Mouse (Mus musculus): ENCODE measurements around the gene Gm9817. TPM values are rescaled to one million over a fixed set of nuclear protein-coding genes. Genes with fewer than 3 reads are reported as not detected.

Gene Gm9817
- polyA plus RNA-seq, 1 experiment from 2014 or later = not detected

- H3K27me3 ChIP-seq (replicated peaks) = no peaks in the 10 kb centered on the region
- no peaks in the 10 kb centered on the region for H3K36me3 ChIP-seq
- H3K27ac ChIP-seq = no peak overlapping the region
- 86% methylated on average over 7 of the region's 7 CpGs for whole genome bisulfite sequencing
- ATAC-seq (ENCODE audit: low FRiP score, low read depth) = no peak
- no peak overlapping the region for H3K4me3 ChIP-seq
- H3K9me3 ChIP-seq = no peaks in the 10 kb centered on the region
- H3K9ac ChIP-seq = no peak overlapping the region
- H3K4me2 ChIP-seq (replicated peaks) = no peak overlapping the region
- no peaks in the 10 kb centered on the region for H3K4me1 ChIP-seq
Observed at GRCm38 (mm10) chr13:45049261-45050020, 29.1 kb upstream of the Gm9817 start.

DNA sequence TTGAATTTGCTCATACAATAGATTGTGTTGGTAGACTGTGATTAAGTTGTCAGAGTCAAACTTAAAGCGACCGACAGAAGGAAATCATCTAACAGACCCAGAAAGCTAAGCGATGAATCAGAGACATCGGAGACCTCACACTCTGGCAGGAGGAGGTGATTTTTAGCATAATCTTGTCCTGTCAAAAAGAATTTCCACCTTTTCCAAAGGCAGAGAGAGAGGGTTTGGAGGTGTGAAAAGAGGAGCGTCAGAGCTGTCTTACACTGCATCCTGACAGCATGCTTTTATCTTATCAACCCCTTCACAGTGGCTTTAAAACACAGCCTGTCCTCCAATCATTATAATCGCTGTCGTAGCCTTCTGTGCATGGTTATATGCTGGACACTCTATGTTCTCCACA, 25.7 kb upstream of the Gm9817 start:
- Histone ChIP-seq H3K9ac (no peak overlapping the region), H3K36me3 (no peaks in the 10 kb centered on the region), H3K9me3 (no peaks in the 10 kb centered on the region), H3K27ac (no peak overlapping the region), H3K4me3 (no peak overlapping the region), H3K4me2 (replicated peaks) (no peak overlapping the region), H3K4me1 (no peaks in the 10 kb centered on the region), H3K27me3 (replicated peaks) (no peaks in the 10 kb centered on the region)
- WGBS = 89% methylated on average over 7 of the region's 7 CpGs
- ATAC-seq (ENCODE audit: low FRiP score, low read depth) = no peak

GRCm38 (mm10) chr13:45053843-45054242, 24.6 kb upstream of the Gm9817 start:
- no peaks in the 10 kb centered on the region for H3K4me1 ChIP-seq
- no peak overlapping the region for H3K4me3 ChIP-seq
- H3K9ac ChIP-seq = no peak overlapping the region
- no peaks in the 10 kb centered on the region for H3K36me3 ChIP-seq
- no peak overlapping the region for H3K27ac ChIP-seq
- no peak for ATAC-seq (ENCODE audit: low FRiP score, low read depth)
- 91% methylated on average over 3 of the region's 3 CpGs for WGBS
- H3K27me3 ChIP-seq (replicated peaks) = no peaks in the 10 kb centered on the region
- H3K4me2 ChIP-seq (replicated peaks) = no peak overlapping the region
- no peaks in the 10 kb centered on the region for H3K9me3 ChIP-seq

GRCm38 (mm10) chr13:45059206-45059605, 19.3 kb upstream of the Gm9817 start:
- Histone ChIP-seq H3K27ac (no peak overlapping the region), H3K9ac (no peak overlapping the region), H3K36me3 (no peaks in the 10 kb centered on the region), H3K4me1 (no peaks in the 10 kb centered on the region), H3K4me2 (replicated peaks) (no peak overlapping the region), H3K9me3 (no peaks in the 10 kb centered on the region), H3K27me3 (replicated peaks) (no peaks in the 10 kb centered on the region), H3K4me3 (no peak overlapping the region)
- no peak for ATAC-seq (ENCODE audit: low FRiP score, low read depth)
- WGBS = 85% methylated on average over 17 of the region's 17 CpGs

- no peaks in the 10 kb centered on the region for H3K36me3 ChIP-seq
- H3K4me2 ChIP-seq (replicated peaks) = no peak overlapping the region
- no peak for ATAC-seq (ENCODE audit: low FRiP score, low read depth)
- H3K9ac ChIP-seq = no peak overlapping the region
- H3K27ac ChIP-seq = no peak overlapping the region
- H3K9me3 ChIP-seq = no peaks in the 10 kb centered on the region
- 88% methylated on average over 5 of the region's 5 CpGs for WGBS
- no peak overlapping the region for H3K4me3 ChIP-seq
- no peaks in the 10 kb centered on the region for H3K27me3 ChIP-seq (replicated peaks)
- H3K4me1 ChIP-seq = no peaks in the 10 kb centered on the region
Observed at GRCm38 (mm10) chr13:45063146-45063545, 15.3 kb upstream of the Gm9817 start.

GRCm38 (mm10) chr13:45064951-45065350, 13.5 kb upstream of the Gm9817 start:
- H3K27ac ChIP-seq = no peak overlapping the region
- H3K36me3 ChIP-seq = no peaks in the 10 kb centered on the region
- H3K27me3 ChIP-seq (replicated peaks) = no peaks in the 10 kb centered on the region
- WGBS = 89% methylated on average over 4 of the region's 4 CpGs
- H3K9me3 ChIP-seq = no peaks in the 10 kb centered on the region
- no peak overlapping the region for H3K4me3 ChIP-seq
- H3K9ac ChIP-seq = no peak overlapping the region
- no peaks in the 10 kb centered on the region for H3K4me1 ChIP-seq
- H3K4me2 ChIP-seq (replicated peaks) = no peak overlapping the region
- ATAC-seq (ENCODE audit: low FRiP score, low read depth) = no peak

GRCm38 (mm10) chr13:45070366-45070765, 8.1 kb upstream of the Gm9817 start:
- WGBS = 77% methylated on average over 6 of the region's 6 CpGs
- H3K27ac ChIP-seq = no peak overlapping the region
- H3K36me3 ChIP-seq = no peaks in the 10 kb centered on the region
- no peak overlapping the region for H3K4me2 ChIP-seq (replicated peaks)
- H3K9me3 ChIP-seq = no peaks in the 10 kb centered on the region
- ATAC-seq (ENCODE audit: low FRiP score, low read depth) = no peak
- H3K4me3 ChIP-seq = no peak overlapping the region
- H3K27me3 ChIP-seq (replicated peaks) = no peaks in the 10 kb centered on the region
- H3K9ac ChIP-seq = no peak overlapping the region
- no peaks in the 10 kb centered on the region for H3K4me1 ChIP-seq

- Histone ChIP-seq H3K9ac (no peak overlapping the region), H3K36me3 (no peaks in the 10 kb centered on the region), H3K4me2 (replicated peaks) (no peak overlapping the region), H3K4me3 (no peak overlapping the region), H3K9me3 (no peaks in the 10 kb centered on the region), H3K27me3 (replicated peaks) (no peaks in the 10 kb centered on the region), H3K27ac (no peak overlapping the region), H3K4me1 (no peaks in the 10 kb centered on the region)
- ATAC-seq (ENCODE audit: low FRiP score, low read depth) = no peak
Observed at GRCm38 (mm10) chr13:45075012-45075411, 3.5 kb upstream of the Gm9817 start.

GRCm38 (mm10) chr13:45075715-45076114, 2.8 kb upstream of the Gm9817 start:
- Histone ChIP-seq H3K4me1 (no peaks in the 10 kb centered on the region), H3K9ac (no peak overlapping the region), H3K4me2 (replicated peaks) (no peak overlapping the region), H3K36me3 (no peaks in the 10 kb centered on the region), H3K27me3 (replicated peaks) (no peaks in the 10 kb centered on the region), H3K9me3 (no peaks in the 10 kb centered on the region), H3K4me3 (no peak overlapping the region), H3K27ac (no peak overlapping the region)
- WGBS = 94% methylated on average over 2 of the region's 2 CpGs
- no peak for ATAC-seq (ENCODE audit: low FRiP score, low read depth)

DNA sequence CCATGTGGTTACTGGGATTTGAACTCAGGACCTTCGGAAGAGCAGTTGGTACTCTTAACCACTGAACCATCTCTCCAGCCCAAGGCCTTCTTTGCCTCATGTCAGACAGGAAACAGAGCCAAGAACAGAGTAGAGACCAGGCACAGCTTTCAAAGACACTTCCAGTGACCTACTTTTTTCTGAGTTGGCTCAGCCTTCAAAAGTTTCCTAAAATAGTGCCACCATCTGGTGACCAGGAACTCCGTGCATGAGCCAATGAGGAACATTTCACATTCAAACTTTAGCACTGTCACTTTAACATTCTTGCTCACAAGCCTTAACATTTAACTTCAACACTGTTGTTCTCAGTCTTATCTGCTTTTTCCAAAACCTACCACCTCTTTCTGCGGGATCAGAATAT, 2.3 kb downstream of the Gm9817 start:
- Histone ChIP-seq H3K9ac (no peak overlapping the region), H3K4me2 (replicated peaks) (no peak overlapping the region), H3K36me3 (no peaks in the 10 kb centered on the region), H3K4me1 (no peaks in the 10 kb centered on the region), H3K27ac (no peak overlapping the region), H3K4me3 (no peak overlapping the region), H3K9me3 (peaks cover 7% of the 10 kb centered on the region; the same call in 1 of the 2 replicates), H3K27me3 (replicated peaks) (no peaks in the 10 kb centered on the region)
- ATAC-seq (ENCODE audit: low FRiP score, low read depth) = no peak
- 98% methylated on average over 3 of the region's 3 CpGs for WGBS

DNA sequence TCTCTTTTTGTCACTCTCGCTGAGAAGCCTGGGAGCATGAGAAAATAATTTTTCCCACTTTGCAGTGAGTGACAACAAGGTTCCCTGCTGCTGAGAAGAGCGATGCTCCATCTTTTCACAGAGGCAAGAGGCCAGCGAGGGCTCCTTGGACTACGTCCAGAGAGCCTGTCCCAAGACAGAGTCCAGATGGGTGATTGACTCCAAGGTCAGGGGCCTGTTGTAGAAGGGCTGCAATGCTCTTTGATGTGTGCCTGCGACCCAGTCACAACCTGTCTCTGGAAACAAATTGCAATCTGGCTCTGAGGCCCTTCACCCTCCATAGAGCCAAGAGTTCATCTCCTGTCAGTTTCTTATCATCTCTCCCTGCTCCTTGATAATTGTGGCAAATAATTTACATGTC, 5.2 kb downstream of the Gm9817 start:
- Histone ChIP-seq H3K4me2 (replicated peaks) (no peak overlapping the region), H3K27me3 (replicated peaks) (no peaks in the 10 kb centered on the region), H3K27ac (no peak overlapping the region), H3K4me3 (no peak overlapping the region), H3K4me1 (no peaks in the 10 kb centered on the region), H3K9me3 (peaks cover 7% of the 10 kb centered on the region; the same call in 1 of the 2 replicates), H3K36me3 (no peaks in the 10 kb centered on the region), H3K9ac (no peak overlapping the region)
- no peak for ATAC-seq (ENCODE audit: low FRiP score, low read depth)
- 30% methylated on average over 5 of the region's 5 CpGs for WGBS

DNA sequence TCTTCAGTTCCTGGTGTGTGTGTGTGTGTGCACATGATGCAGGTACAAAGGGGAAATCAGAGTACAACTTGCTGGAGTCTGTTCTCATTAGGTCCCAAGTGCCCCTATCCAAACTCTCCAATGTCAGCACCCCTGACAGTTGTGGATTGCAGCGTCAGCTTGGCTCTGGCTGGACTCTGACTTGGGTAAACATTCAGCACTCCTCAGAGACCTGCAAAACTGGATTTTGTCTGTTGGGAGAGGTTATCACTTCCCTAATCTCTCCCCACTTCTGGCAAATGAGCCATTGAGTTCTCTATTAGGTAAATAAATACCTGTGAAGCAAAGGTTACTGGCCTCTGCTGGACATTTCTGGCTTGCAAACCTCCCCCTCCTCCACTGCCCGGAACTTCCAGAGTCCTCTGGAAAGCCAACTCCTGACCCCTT, 10.3 kb downstream of the Gm9817 start:
- no peak overlapping the region for H3K9ac ChIP-seq
- no peak overlapping the region for H3K4me3 ChIP-seq
- H3K27ac ChIP-seq = no peak overlapping the region
- no peaks in the 10 kb centered on the region for H3K9me3 ChIP-seq
- no peaks in the 10 kb centered on the region for H3K4me1 ChIP-seq
- WGBS = 49% methylated on average over 2 of the region's 2 CpGs
- H3K36me3 ChIP-seq = no peaks in the 10 kb centered on the region
- H3K4me2 ChIP-seq (replicated peaks) = no peak overlapping the region
- H3K27me3 ChIP-seq (replicated peaks) = no peaks in the 10 kb centered on the region
- no peak for ATAC-seq (ENCODE audit: low FRiP score, low read depth)

- no peaks in the 10 kb centered on the region for H3K4me1 ChIP-seq
- H3K4me3 ChIP-seq = no peak overlapping the region
- no peaks in the 10 kb centered on the region for H3K27me3 ChIP-seq (replicated peaks)
- ATAC-seq (ENCODE audit: low FRiP score, low read depth) = no peak
- WGBS = 81% methylated on average over 13 of the region's 13 CpGs
- H3K4me2 ChIP-seq (replicated peaks) = no peak overlapping the region
- H3K9me3 ChIP-seq = no peaks in the 10 kb centered on the region
- H3K27ac ChIP-seq = no peak overlapping the region
- H3K9ac ChIP-seq = no peak overlapping the region
- no peaks in the 10 kb centered on the region for H3K36me3 ChIP-seq
Observed at GRCm38 (mm10) chr13:45089846-45090245, 11.4 kb downstream of the Gm9817 start.

All from neural tube, embryonic 12.5 days (tissue).